Mouse (Mus musculus) testis, adult 2 months (tissue): ENCODE measurements around the gene Gm28042. TPM values are rescaled to one million over a fixed set of nuclear protein-coding genes. Genes with fewer than 3 reads are reported as not detected.

Experiments used
- H3K27ac ChIP-seq: fragments of 200-500 bp; 2 replicates; pipeline ENCODE4 v1.5.1; 2012; ENCODE audit warnings: low read depth, low read length; ENCODE audit not compliant: control insufficient read depth, insufficient read depth
- H3K27me3 ChIP-seq: fragments of 200-500 bp; 2 replicates; pipeline ENCODE4 v1.6.1; 2012; ENCODE audit warnings: mild to moderate bottlenecking, low read length, moderate library complexity; ENCODE audit not compliant: control insufficient read depth, insufficient read depth
- H3K36me3 ChIP-seq: fragments of 200-500 bp; 2 replicates; pipeline ENCODE4 v1.6.1; 2012; ENCODE audit warnings: mild to moderate bottlenecking, low read length; ENCODE audit not compliant: control insufficient read depth, insufficient read depth
- H3K4me1 ChIP-seq: fragments of 200-500 bp; 2 replicates; pipeline ENCODE4 v1.6.1; 2012; ENCODE audit warnings: low read length; ENCODE audit not compliant: control insufficient read depth, insufficient read depth
- H3K4me3 ChIP-seq: fragments of 200-500 bp; 2 replicates; pipeline ENCODE4 v1.5.1; 2012; ENCODE audit warnings: low read depth, mild to moderate bottlenecking, low read length, moderate library complexity, mixed read lengths; ENCODE audit not compliant: control insufficient read depth
- CTCF ChIP-seq: fragments of 200-500 bp; IDR thresholded peaks from 2 replicates; pipeline ENCODE4 v1.5.1; 2012; ENCODE audit warnings: low read depth, mild to moderate bottlenecking, inconsistent platforms, low read length, moderate library complexity; ENCODE audit not compliant: control insufficient read depth, insufficient read depth, insufficient replicate concordance
- POLR2A ChIP-seq: fragments of 200-500 bp; IDR thresholded peaks from 2 replicates; pipeline ENCODE4 v1.6.1; 2012; ENCODE audit warnings: low read depth, mild to moderate bottlenecking, inconsistent platforms, low read length, moderate library complexity; ENCODE audit not compliant: control insufficient read depth
- polyA plus RNA-seq: library from polyadenylated mRNA; depleted of rRNA; stranded (reverse); fragments of >200 nt; gene quantifications from 2 replicates; pipeline ENCODE4 v1.2.3, GENCODE M21; 2012

Gene Gm28042
- polyA plus RNA-seq, 1 experiment: 3.1 TPM

GRCm38 (mm10) chr2:119990881-119991280 is 36.4 kb upstream of the Gm28042 start:
- no peaks in the 10 kb centered on the region; the same call in 1 of the 2 replicates for H3K4me1 ChIP-seq
- H3K36me3 ChIP-seq: peaks cover 3% of the 10 kb centered on the region
- no peak overlapping the region for H3K27ac ChIP-seq
- no peak overlapping the region for H3K4me3 ChIP-seq
- no peak for TF ChIP-seq CTCF
- no peak for TF ChIP-seq POLR2A
- no peaks in the 10 kb centered on the region for H3K27me3 ChIP-seq

- TF ChIP-seq CTCF (no peak), POLR2A (no peak)
- H3K27ac ChIP-seq: no peak overlapping the region
- H3K36me3 ChIP-seq: peaks cover 1% of the 10 kb centered on the region
- no peak overlapping the region for H3K4me3 ChIP-seq
- peaks cover 2% of the 10 kb centered on the region; the same call in 1 of the 2 replicates for H3K4me1 ChIP-seq
- H3K27me3 ChIP-seq: no peaks in the 10 kb centered on the region
These were observed 34.9 kb upstream of the Gm28042 start for GRCm38 (mm10) chr2:119992349-119992748.

- Histone ChIP-seq H3K36me3 (peaks cover 1% of the 10 kb centered on the region), H3K27ac (no peak overlapping the region), H3K4me3 (no peak overlapping the region), H3K27me3 (no peaks in the 10 kb centered on the region), H3K4me1 (peaks cover 2% of the 10 kb centered on the region; the same call in 1 of the 2 replicates)
- TF ChIP-seq CTCF (no peak), POLR2A (no peak)
These were observed 33.8 kb upstream of the Gm28042 start for GRCm38 (mm10) chr2:119993515-119993914.

DNA sequence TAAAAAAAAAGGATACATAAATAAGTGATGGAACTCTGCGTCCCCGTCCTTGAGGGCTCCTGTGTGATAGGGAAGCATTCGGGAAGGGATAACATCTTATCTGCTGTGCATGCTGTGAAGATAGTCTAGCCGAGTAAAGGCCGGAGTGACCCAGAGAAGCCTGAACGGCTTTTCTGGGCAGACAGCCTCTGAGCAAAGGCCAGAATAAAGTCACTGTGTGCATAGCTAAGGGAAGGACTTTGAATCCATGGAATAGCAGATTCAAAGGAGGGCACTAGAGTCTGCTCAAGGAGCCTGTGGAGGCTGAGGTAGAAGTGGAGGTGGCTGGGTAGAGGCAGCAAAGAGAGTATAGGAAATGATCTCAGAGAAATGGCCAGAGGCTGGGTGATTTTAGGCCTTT is 32.5 kb upstream of the Gm28042 start:
- no peaks in the 10 kb centered on the region for H3K27me3 ChIP-seq
- TF ChIP-seq CTCF: no peak
- TF ChIP-seq POLR2A: no peak
- peaks cover 2% of the 10 kb centered on the region; the same call in 1 of the 2 replicates for H3K4me1 ChIP-seq
- peaks cover 1% of the 10 kb centered on the region for H3K36me3 ChIP-seq
- H3K27ac ChIP-seq: no peak overlapping the region
- no peak overlapping the region for H3K4me3 ChIP-seq

DNA sequence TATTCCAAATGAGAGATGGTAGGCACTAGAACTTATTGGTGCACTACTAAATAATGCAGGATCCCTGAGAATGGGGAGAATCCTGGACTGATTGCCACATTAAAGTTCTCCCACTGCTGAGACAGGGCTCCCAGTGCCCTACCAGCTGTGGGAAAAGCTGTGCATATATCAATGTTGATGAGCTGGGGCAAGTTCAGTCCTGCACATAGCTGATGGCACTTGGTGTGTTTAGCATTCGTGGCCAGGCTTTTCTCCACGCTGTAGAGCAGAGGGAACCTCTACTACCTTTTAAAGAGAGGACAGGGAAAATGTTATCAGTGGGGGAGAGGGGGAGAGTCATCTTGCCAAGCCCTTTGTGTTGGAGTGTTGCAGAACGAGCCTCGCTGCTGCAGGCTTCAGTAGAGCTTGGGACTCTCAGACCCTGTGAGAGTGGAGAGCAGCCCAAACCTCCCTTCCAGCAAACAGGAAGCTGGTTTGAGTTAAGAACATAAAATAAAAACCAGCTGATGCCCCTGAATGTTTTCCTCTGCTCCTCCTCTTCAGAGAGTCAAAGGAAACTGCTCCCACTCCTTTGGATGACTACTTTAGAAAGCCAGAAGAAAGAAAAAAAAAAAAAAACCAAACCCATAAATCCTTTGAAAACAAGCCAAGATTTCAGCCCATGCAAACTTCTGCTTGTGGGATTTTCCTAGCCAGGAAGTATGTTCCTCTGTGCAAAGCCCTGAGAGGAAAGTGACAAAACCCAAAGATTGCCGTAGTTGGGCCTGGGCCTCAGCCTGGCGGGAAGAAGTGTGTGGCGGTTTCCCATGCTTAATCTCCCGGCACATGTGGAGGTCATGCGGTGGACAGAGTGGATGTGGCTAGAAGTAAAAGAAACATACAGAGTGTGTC is 31.7 kb upstream of the Gm28042 start:
- Histone ChIP-seq H3K27ac (peak overlapping the region; percentile 58), H3K4me3 (no peak overlapping the region), H3K27me3 (no peaks in the 10 kb centered on the region), H3K4me1 (peaks cover 2% of the 10 kb centered on the region; the same call in 1 of the 2 replicates), H3K36me3 (no peaks in the 10 kb centered on the region; the same call in none of the 2 replicates)
- TF ChIP-seq POLR2A (no peak), CTCF (no peak)

- Histone ChIP-seq H3K27me3 (no peaks in the 10 kb centered on the region), H3K36me3 (no peaks in the 10 kb centered on the region; the same call in none of the 2 replicates), H3K4me3 (no peak overlapping the region), H3K4me1 (peaks cover 2% of the 10 kb centered on the region; the same call in 1 of the 2 replicates), H3K27ac (no peak overlapping the region)
- TF ChIP-seq POLR2A (no peak), CTCF (no peak)
These were observed 29.9 kb upstream of the Gm28042 start for GRCm38 (mm10) chr2:119997354-119997753.

DNA sequence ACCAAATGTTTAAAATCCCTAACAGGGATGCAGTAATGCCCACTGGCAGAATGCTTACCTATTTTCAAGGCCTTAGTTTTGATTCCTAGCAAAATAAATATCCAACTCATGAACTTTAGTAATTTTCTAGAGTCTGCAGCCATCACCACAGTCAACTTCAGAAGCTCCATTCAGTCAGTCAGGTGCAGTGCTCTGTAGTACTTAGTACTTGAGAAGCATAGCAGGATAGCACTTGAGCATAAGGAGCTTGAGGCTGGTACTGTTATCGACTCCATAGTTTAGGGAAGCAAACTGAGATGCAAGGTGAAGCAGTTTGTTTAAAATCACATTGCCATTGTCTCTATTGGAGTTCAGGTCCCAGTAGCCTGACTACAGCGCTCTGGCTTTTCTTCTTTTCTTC is 27.6 kb upstream of the Gm28042 start:
- no peaks in the 10 kb centered on the region for H3K27me3 ChIP-seq
- no peak overlapping the region for H3K4me3 ChIP-seq
- H3K36me3 ChIP-seq: no peaks in the 10 kb centered on the region; the same call in 1 of the 2 replicates
- TF ChIP-seq POLR2A (no peak), CTCF (no peak)
- H3K4me1 ChIP-seq: peaks cover 2% of the 10 kb centered on the region; the same call in 1 of the 2 replicates
- H3K27ac ChIP-seq: no peak overlapping the region
